Mouse (Mus musculus): ENCODE results near the gene Thsd4. TPM values are rescaled to one million over a fixed set of nuclear protein-coding genes. Genes with fewer than 3 reads are reported as not detected.
A peak's percentile ranks its signal among the peaks of the same experiment; 100 is the strongest.

Thsd4 gene
- polyA plus RNA-seq, 1 experiment from 2014 or later, result 5.6 TPM

- DNase-seq (no peak), ATAC-seq (ENCODE audit: low FRiP score, low TSS enrichment) (no peak)
- Histone ChIP-seq H3K9ac (replicated peaks; ENCODE audit: low read length) (no peak overlapping the region), H3K36me3 (ENCODE audit: control insufficient read depth, insufficient read depth, low read length) (no peaks in the 10 kb centered on the region), H3K4me2 (ENCODE audit: low read length) (no peak overlapping the region), H3K27ac (replicated peaks; ENCODE audit: low read depth, low read length) (no peak overlapping the region), H3K27me3 (ENCODE audit: control insufficient read depth, insufficient read depth, low read length) (no peaks in the 10 kb centered on the region), H3K4me3 (replicated peaks; ENCODE audit: low read depth, low read length) (no peak overlapping the region), H3K4me1 (ENCODE audit: control insufficient read depth, insufficient read depth, low read length) (no peaks in the 10 kb centered on the region; the same call in 1 of the 2 replicates), H3K9me3 (ENCODE audit: control insufficient read depth, low read length) (no peaks in the 10 kb centered on the region)
- WGBS, result 98% methylated on average over 3 of the region's 3 CpGs
These were observed 235.5 kb downstream of the Thsd4 start for GRCm38 (mm10) chr9:60286390-60286789.

- Histone ChIP-seq H3K9me3 (ENCODE audit: control insufficient read depth, low read length) (no peaks in the 10 kb centered on the region), H3K36me3 (ENCODE audit: control insufficient read depth, insufficient read depth, low read length) (no peaks in the 10 kb centered on the region), H3K4me2 (ENCODE audit: low read length) (no peak overlapping the region), H3K27ac (replicated peaks; ENCODE audit: low read depth, low read length) (no peak overlapping the region), H3K4me1 (ENCODE audit: control insufficient read depth, insufficient read depth, low read length) (peaks cover 6% of the 10 kb centered on the region), H3K9ac (replicated peaks; ENCODE audit: low read length) (no peak overlapping the region), H3K27me3 (ENCODE audit: control insufficient read depth, insufficient read depth, low read length) (no peaks in the 10 kb centered on the region), H3K4me3 (replicated peaks; ENCODE audit: low read depth, low read length) (no peak overlapping the region)
- 14% methylated on average over 3 of the region's 3 CpGs for WGBS
- DNase-seq (peak; percentile 75), ATAC-seq (ENCODE audit: low FRiP score, low TSS enrichment) (no peak)
These were observed 236.8 kb downstream of the Thsd4 start for GRCm38 (mm10) chr9:60285047-60285462.

GRCm38 (mm10) chr9:60284318-60284717 lies 237.5 kb downstream of the Thsd4 start:
- H3K4me1 ChIP-seq (ENCODE audit: control insufficient read depth, insufficient read depth, low read length), result peaks cover 10% of the 10 kb centered on the region
- no peak for DNase-seq
- ATAC-seq (ENCODE audit: low FRiP score, low TSS enrichment), result no peak
- no peak overlapping the region for H3K27ac ChIP-seq (replicated peaks; ENCODE audit: low read depth, low read length)
- H3K27me3 ChIP-seq (ENCODE audit: control insufficient read depth, insufficient read depth, low read length), result no peaks in the 10 kb centered on the region
- H3K4me3 ChIP-seq (replicated peaks; ENCODE audit: low read depth, low read length), result no peak overlapping the region
- no peaks in the 10 kb centered on the region for H3K9me3 ChIP-seq (ENCODE audit: control insufficient read depth, low read length)
- no peaks in the 10 kb centered on the region for H3K36me3 ChIP-seq (ENCODE audit: control insufficient read depth, insufficient read depth, low read length)
- H3K9ac ChIP-seq (replicated peaks; ENCODE audit: low read length), result no peak overlapping the region
- no peak overlapping the region for H3K4me2 ChIP-seq (ENCODE audit: low read length)
- 90% methylated on average over 1 of the region's 1 CpGs for WGBS

GRCm38 (mm10) chr9:60283546-60283945 lies 238.3 kb downstream of the Thsd4 start:
- Histone ChIP-seq H3K4me1 (ENCODE audit: control insufficient read depth, insufficient read depth, low read length) (peaks cover 10% of the 10 kb centered on the region), H3K9me3 (ENCODE audit: control insufficient read depth, low read length) (no peaks in the 10 kb centered on the region), H3K36me3 (ENCODE audit: control insufficient read depth, insufficient read depth, low read length) (no peaks in the 10 kb centered on the region), H3K4me3 (replicated peaks; ENCODE audit: low read depth, low read length) (no peak overlapping the region), H3K9ac (replicated peaks; ENCODE audit: low read length) (no peak overlapping the region), H3K27me3 (ENCODE audit: control insufficient read depth, insufficient read depth, low read length) (no peaks in the 10 kb centered on the region), H3K27ac (replicated peaks; ENCODE audit: low read depth, low read length) (no peak overlapping the region), H3K4me2 (ENCODE audit: low read length) (no peak overlapping the region)
- ATAC-seq (ENCODE audit: low FRiP score, low TSS enrichment) (no peak), DNase-seq (peak; percentile 42)
- 62% methylated on average over 3 of the region's 3 CpGs for WGBS

GRCm38 (mm10) chr9:60281281-60281680 lies 240.6 kb downstream of the Thsd4 start:
- Histone ChIP-seq H3K27ac (replicated peaks; ENCODE audit: low read depth, low read length) (no peak overlapping the region), H3K4me1 (ENCODE audit: control insufficient read depth, insufficient read depth, low read length) (peaks cover 10% of the 10 kb centered on the region), H3K9ac (replicated peaks; ENCODE audit: low read length) (no peak overlapping the region), H3K36me3 (ENCODE audit: control insufficient read depth, insufficient read depth, low read length) (no peaks in the 10 kb centered on the region), H3K4me2 (ENCODE audit: low read length) (no peak overlapping the region), H3K9me3 (ENCODE audit: control insufficient read depth, low read length) (no peaks in the 10 kb centered on the region), H3K27me3 (ENCODE audit: control insufficient read depth, insufficient read depth, low read length) (no peaks in the 10 kb centered on the region), H3K4me3 (replicated peaks; ENCODE audit: low read depth, low read length) (no peak overlapping the region)
- ATAC-seq (ENCODE audit: low FRiP score, low TSS enrichment) (no peak), DNase-seq (peak; percentile 56)
- 48% methylated on average over 11 of the region's 11 CpGs for whole genome bisulfite sequencing

GRCm38 (mm10) chr9:60280786-60281185 lies 241.1 kb downstream of the Thsd4 start:
- H3K4me2 ChIP-seq (ENCODE audit: low read length), result no peak overlapping the region
- no peak for ATAC-seq (ENCODE audit: low FRiP score, low TSS enrichment)
- H3K27ac ChIP-seq (replicated peaks; ENCODE audit: low read depth, low read length), result no peak overlapping the region
- H3K4me3 ChIP-seq (replicated peaks; ENCODE audit: low read depth, low read length), result no peak overlapping the region
- WGBS, result 93% methylated on average over 5 of the region's 5 CpGs
- H3K4me1 ChIP-seq (ENCODE audit: control insufficient read depth, insufficient read depth, low read length), result peaks cover 14% of the 10 kb centered on the region
- no peaks in the 10 kb centered on the region for H3K9me3 ChIP-seq (ENCODE audit: control insufficient read depth, low read length)
- H3K27me3 ChIP-seq (ENCODE audit: control insufficient read depth, insufficient read depth, low read length), result no peaks in the 10 kb centered on the region
- no peaks in the 10 kb centered on the region for H3K36me3 ChIP-seq (ENCODE audit: control insufficient read depth, insufficient read depth, low read length)
- no peak overlapping the region for H3K9ac ChIP-seq (replicated peaks; ENCODE audit: low read length)
- no peak for DNase-seq

- Histone ChIP-seq H3K36me3 (ENCODE audit: control insufficient read depth, insufficient read depth, low read length) (no peaks in the 10 kb centered on the region), H3K9ac (replicated peaks; ENCODE audit: low read length) (no peak overlapping the region), H3K4me1 (ENCODE audit: control insufficient read depth, insufficient read depth, low read length) (peaks cover 24% of the 10 kb centered on the region), H3K4me2 (ENCODE audit: low read length) (no peak overlapping the region), H3K27ac (replicated peaks; ENCODE audit: low read depth, low read length) (no peak overlapping the region), H3K9me3 (ENCODE audit: control insufficient read depth, low read length) (no peaks in the 10 kb centered on the region), H3K27me3 (ENCODE audit: control insufficient read depth, insufficient read depth, low read length) (no peaks in the 10 kb centered on the region), H3K4me3 (replicated peaks; ENCODE audit: low read depth, low read length) (no peak overlapping the region)
- no peak for ATAC-seq (ENCODE audit: low FRiP score, low TSS enrichment)
- no peak for DNase-seq
- 76% methylated on average over 6 of the region's 6 CpGs for WGBS
These were observed 242.3 kb downstream of the Thsd4 start for GRCm38 (mm10) chr9:60279556-60279955.

GRCm38 (mm10) chr9:60276351-60276750 lies 245.5 kb downstream of the Thsd4 start:
- Histone ChIP-seq H3K9me3 (ENCODE audit: control insufficient read depth, low read length) (no peaks in the 10 kb centered on the region), H3K9ac (replicated peaks; ENCODE audit: low read length) (no peak overlapping the region), H3K4me2 (ENCODE audit: low read length) (no peak overlapping the region), H3K4me3 (replicated peaks; ENCODE audit: low read depth, low read length) (no peak overlapping the region), H3K27ac (replicated peaks; ENCODE audit: low read depth, low read length) (peak overlapping the region; percentile 32; the same call in 1 of the 2 replicates), H3K4me1 (ENCODE audit: control insufficient read depth, insufficient read depth, low read length) (peaks cover 27% of the 10 kb centered on the region), H3K36me3 (ENCODE audit: control insufficient read depth, insufficient read depth, low read length) (no peaks in the 10 kb centered on the region), H3K27me3 (ENCODE audit: control insufficient read depth, insufficient read depth, low read length) (no peaks in the 10 kb centered on the region)
- WGBS, result 28% methylated on average over 5 of the region's 5 CpGs
- DNase-seq, result peak; percentile 73
- no peak for ATAC-seq (ENCODE audit: low FRiP score, low TSS enrichment)

- 4% methylated on average over 12 of the region's 12 CpGs for WGBS
- Histone ChIP-seq H3K4me2 (ENCODE audit: low read length) (no peak overlapping the region), H3K4me3 (replicated peaks; ENCODE audit: low read depth, low read length) (no peak overlapping the region), H3K9ac (replicated peaks; ENCODE audit: low read length) (no peak overlapping the region), H3K9me3 (ENCODE audit: control insufficient read depth, low read length) (no peaks in the 10 kb centered on the region), H3K36me3 (ENCODE audit: control insufficient read depth, insufficient read depth, low read length) (no peaks in the 10 kb centered on the region), H3K4me1 (ENCODE audit: control insufficient read depth, insufficient read depth, low read length) (peaks cover 21% of the 10 kb centered on the region; the same call in 1 of the 2 replicates), H3K27ac (replicated peaks; ENCODE audit: low read depth, low read length) (peak overlapping the region; percentile 32; the same call in 1 of the 2 replicates), H3K27me3 (ENCODE audit: control insufficient read depth, insufficient read depth, low read length) (no peaks in the 10 kb centered on the region)
- DNase-seq (peak; percentile 68), ATAC-seq (ENCODE audit: low FRiP score, low TSS enrichment) (peak; percentile 46; the same call in 1 of the 2 replicates)
These were observed 246.3 kb downstream of the Thsd4 start for GRCm38 (mm10) chr9:60275410-60276159.

All from midbrain, embryonic 14.5 days (tissue).